Mouse (Mus musculus) embryo, embryonic 11 days (tissue): ENCODE data around the gene Gaa.
A peak's percentile ranks its signal among the peaks of the same experiment; 100 is the strongest.
"Not testable (repeated sequence)": the region's sequence is repeated elsewhere in the genome, so short reads cannot be mapped to it uniquely, and the experiment has no call there.

Experiments used
- DNase-seq: peaks from one replicate; pipeline ENCODE4 v3.0.0-alpha.2; 2015

The Gaa gene

GRCm38 (mm10) chr11:119267768-119268556, at the start of gene Gaa:
Gaa (plus strand) TSS chr11:119267887.
- peak; percentile 96 for DNase-seq

- no peak for DNase-seq
Measured at GRCm38 (mm10) chr11:119219816-119220465, 47.7 kb upstream of the Gaa start.

- no peak for DNase-seq
Measured at GRCm38 (mm10) chr11:119221812-119222510, 45.7 kb upstream of the Gaa start.

- DNase-seq = no peak
Measured at GRCm38 (mm10) chr11:119223124-119223890, 44.4 kb upstream of the Gaa start.

GRCm38 (mm10) chr11:119224926-119225325, 42.8 kb upstream of the Gaa start:
- DNase-seq = no peak

- no peak for DNase-seq
Measured at GRCm38 (mm10) chr11:119225634-119226033, 42.1 kb upstream of the Gaa start.

- DNase-seq = no peak
Measured at GRCm38 (mm10) chr11:119227591-119227990, 40.1 kb upstream of the Gaa start.

- DNase-seq = peak; percentile 93
Measured at GRCm38 (mm10) chr11:119228091-119228781, 39.5 kb upstream of the Gaa start, which contains the start of the genes Tbc1d16 and Ccdc40. Tbc1d16 (minus strand) TSS chr11:119228499. Ccdc40 (plus strand) TSS chr11:119228572.

GRCm38 (mm10) chr11:119228846-119229626, 38.7 kb upstream of the Gaa start:
- DNase-seq = peak; percentile 95

- DNase-seq = no peak
Measured at GRCm38 (mm10) chr11:119234770-119235169, 32.9 kb upstream of the Gaa start.

GRCm38 (mm10) chr11:119235596-119235995, 32.1 kb upstream of the Gaa start:
- DNase-seq = no peak

- DNase-seq = no peak
Measured at GRCm38 (mm10) chr11:119236354-119236753, 31.3 kb upstream of the Gaa start.

GRCm38 (mm10) chr11:119237007-119237406, 30.7 kb upstream of the Gaa start:
- no peak for DNase-seq

GRCm38 (mm10) chr11:119237568-119238304, 30.0 kb upstream of the Gaa start:
- DNase-seq = no peak

- DNase-seq = peak; percentile 78
Measured at GRCm38 (mm10) chr11:119238305-119238721, 29.4 kb upstream of the Gaa start.

GRCm38 (mm10) chr11:119239480-119239879, 28.2 kb upstream of the Gaa start:
- DNase-seq = no peak

GRCm38 (mm10) chr11:119245543-119245942, 22.1 kb upstream of the Gaa start:
- not testable (repeated sequence) for DNase-seq

- peak; percentile 91 for DNase-seq
Measured at GRCm38 (mm10) chr11:119249011-119249410, 18.7 kb upstream of the Gaa start.

GRCm38 (mm10) chr11:119250998-119251397, 16.7 kb upstream of the Gaa start:
- DNase-seq = peak; percentile 52

GRCm38 (mm10) chr11:119252854-119253541, 14.7 kb upstream of the Gaa start:
- DNase-seq = peak; percentile 85
